Mouse (Mus musculus) kidney, adult 18-20 months (tissue): Measurements from ENCODE around the gene Cited4.

Source experiments
- DNase-seq: peaks from one replicate; pipeline ENCODE4 v3.0.0; 2021

The Cited4 gene

GRCm38 (mm10) chr4:120682168-120682567 lies 15.8 kb downstream of the Cited4 start:
- DNase-seq, result peak; percentile 75

- no peak for DNase-seq
These were observed 17.1 kb downstream of the Cited4 start for GRCm38 (mm10) chr4:120683278-120683997.

- no peak for DNase-seq
These were observed 20.9 kb downstream of the Cited4 start for GRCm38 (mm10) chr4:120687282-120687681.

GRCm38 (mm10) chr4:120689317-120689716 lies 22.9 kb downstream of the Cited4 start:
- DNase-seq, result no peak

- DNase-seq, result peak; percentile 44
These were observed 26.3 kb downstream of the Cited4 start for GRCm38 (mm10) chr4:120692717-120693116.

GRCm38 (mm10) chr4:120697353-120697752 lies 31.0 kb downstream of the Cited4 start:
- DNase-seq, result no peak

GRCm38 (mm10) chr4:120697799-120698484 lies 31.6 kb downstream of the Cited4 start:
- DNase-seq, result no peak

GRCm38 (mm10) chr4:120701180-120701579 lies 34.8 kb downstream of the Cited4 start:
- no peak for DNase-seq

- no peak for DNase-seq
These were observed 35.7 kb downstream of the Cited4 start for GRCm38 (mm10) chr4:120702056-120702455.

- no peak for DNase-seq
These were observed 36.1 kb downstream of the Cited4 start for GRCm38 (mm10) chr4:120702511-120702910.

GRCm38 (mm10) chr4:120712236-120712635 lies 45.9 kb downstream of the Cited4 start:
- peak; percentile 11 for DNase-seq

- DNase-seq, result no peak
These were observed 46.6 kb downstream of the Cited4 start for GRCm38 (mm10) chr4:120713021-120713420.

GRCm38 (mm10) chr4:120713856-120714497 lies 47.6 kb downstream of the Cited4 start:
- DNase-seq, result no peak

GRCm38 (mm10) chr4:120716141-120716571 lies 49.8 kb downstream of the Cited4 start:
- peak; percentile 60 for DNase-seq

- DNase-seq, result no peak
These were observed 50.4 kb downstream of the Cited4 start for GRCm38 (mm10) chr4:120716765-120717164.
